ENCODE assay signal across 8 mouse cellular contexts in the genomic region with DNA sequence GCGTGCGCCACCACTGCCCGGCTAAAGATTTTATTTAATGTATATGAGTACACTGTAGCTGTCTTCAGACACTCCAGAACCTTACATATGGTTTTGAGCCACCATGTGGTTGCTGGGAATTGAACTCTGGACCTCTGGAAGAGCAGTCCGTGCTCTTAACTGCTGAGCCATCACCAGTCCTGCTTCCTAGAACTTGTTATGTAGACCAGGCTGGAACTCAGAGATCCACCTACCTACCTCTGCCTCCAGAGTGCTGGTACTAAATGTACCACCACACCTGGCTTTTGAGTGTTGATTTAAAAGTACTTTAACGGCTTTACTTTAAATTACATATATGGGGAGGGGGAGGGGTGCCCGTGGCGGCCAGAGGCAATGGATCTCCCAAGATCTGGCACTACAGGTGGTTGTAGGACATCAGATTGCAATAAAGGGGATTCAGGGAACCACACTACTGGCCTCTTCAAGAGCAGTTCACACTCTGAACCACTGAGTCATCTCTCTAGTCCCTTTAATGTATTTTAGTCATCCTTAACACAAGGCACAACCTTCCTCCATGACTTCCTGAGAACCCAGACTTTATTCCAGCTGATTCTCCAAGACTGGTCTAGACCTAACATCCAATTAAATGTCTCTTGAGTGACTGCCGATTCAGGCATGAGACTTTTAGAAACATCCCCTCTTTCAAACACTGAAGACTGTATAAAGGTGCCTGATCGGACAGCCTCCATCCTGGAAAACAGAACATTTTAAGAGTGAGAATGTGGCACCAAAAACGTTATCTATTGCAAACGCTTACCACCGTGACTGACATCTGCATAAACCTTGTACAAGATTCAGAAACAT. TPM values are rescaled to one million over a fixed set of nuclear protein-coding genes. Genes with fewer than 3 reads are reported as not detected.
A peak's percentile ranks its signal among the peaks of the same experiment; 100 is the strongest.
DNase-seq lines count a peak whose midpoint lies in the region; ATAC-seq and TF ChIP-seq lines count a peak whose summit lies in the region.

No protein-coding gene starts in this region.

- 33% methylated on average over 12 of the region's 12 CpGs for WGBS in kidney, adult 2 months
- 57% methylated on average over 12 of the region's 12 CpGs for WGBS in hindbrain, embryonic 13.5 days
- 54% methylated on average over 12 of the region's 12 CpGs for WGBS in midbrain, embryonic 14.5 days

- ATAC-seq in hindbrain, embryonic 13.5 days (ENCODE audit: low FRiP score): no peak
- ATAC-seq in midbrain, embryonic 14.5 days (ENCODE audit: low FRiP score, low TSS enrichment): no peak

- H3K36me3 ChIP-seq in kidney, adult 2 months (ENCODE audit: control insufficient read depth, insufficient read depth, low read length): no peaks in the 10 kb centered on the region; the same call in 1 of the 2 replicates
- peaks cover 35% of the 10 kb centered on the region for H3K36me3 ChIP-seq in hindbrain, embryonic 13.5 days
- peaks cover 29% of the 10 kb centered on the region for H3K36me3 ChIP-seq in midbrain, embryonic 14.5 days (ENCODE audit: control insufficient read depth, insufficient read depth, low read length)

- TF ChIP-seq CTCF in kidney, adult 2 months (conservative IDR thresholded peaks at IDR 0.05; ENCODE audit: insufficient read depth, insufficient read length, low read depth, low read length): no peak

- H3K9me3 ChIP-seq in hindbrain, embryonic 13.5 days: no peaks in the 10 kb centered on the region
- H3K9me3 ChIP-seq in midbrain, embryonic 14.5 days (ENCODE audit: control insufficient read depth, low read length): no peaks in the 10 kb centered on the region

- H3K9ac ChIP-seq in hindbrain, embryonic 13.5 days: peak overlapping the region; percentile 94
- H3K9ac ChIP-seq in midbrain, embryonic 14.5 days (replicated peaks; ENCODE audit: low read length): peak overlapping the region; percentile 91

- H3K4me3 ChIP-seq in kidney, adult 2 months (ENCODE audit: insufficient read depth, low read depth, low read length): peak overlapping the region; percentile 73; the same call in 1 of the 2 replicates
- H3K4me3 ChIP-seq in hindbrain, embryonic 13.5 days: peak overlapping the region; percentile 74
- H3K4me3 ChIP-seq in midbrain, embryonic 14.5 days (replicated peaks; ENCODE audit: low read depth, low read length): peak overlapping the region; percentile 96

- H3K4me1 ChIP-seq in kidney, adult 2 months (ENCODE audit: control insufficient read depth, insufficient read depth, low read length): peaks cover 19% of the 10 kb centered on the region; the same call in 1 of the 2 replicates
- H3K4me1 ChIP-seq in hindbrain, embryonic 13.5 days (replicated peaks): peaks cover 24% of the 10 kb centered on the region
- H3K4me1 ChIP-seq in midbrain, embryonic 14.5 days (ENCODE audit: control insufficient read depth, insufficient read depth, low read length): peaks cover 8% of the 10 kb centered on the region

- no peaks in the 10 kb centered on the region for H3K27me3 ChIP-seq in kidney, adult 2 months (replicated peaks; ENCODE audit: control insufficient read depth, insufficient read depth, low read length)
- no peaks in the 10 kb centered on the region for H3K27me3 ChIP-seq in hindbrain, embryonic 13.5 days
- H3K27me3 ChIP-seq in midbrain, embryonic 14.5 days (ENCODE audit: control insufficient read depth, insufficient read depth, low read length): no peaks in the 10 kb centered on the region

- peak overlapping the region; percentile 43; the same call in 1 of the 2 replicates for H3K27ac ChIP-seq in kidney, adult 2 months (ENCODE audit: insufficient read depth, low read depth, low read length)
- no peak overlapping the region for H3K27ac ChIP-seq in hindbrain, embryonic 13.5 days
- no peak overlapping the region; the same call in 1 of the 2 replicates for H3K27ac ChIP-seq in midbrain, embryonic 14.5 days (replicated peaks; ENCODE audit: low read depth, low read length)

- DNase-seq in kidney, adult 2 months: peak; percentile 47
- no peak for DNase-seq in kidney, postnatal 14 days
- peak; percentile 30 for DNase-seq in R1 (ENCODE audit: low read depth, low spot score)
- DNase-seq in midbrain, embryonic 14.5 days: no peak
- no peak for DNase-seq in retina, postnatal 1 day
- DNase-seq in right cerebral cortex, postnatal 10 days (ENCODE audit: low spot score in 2 of 2): no peak
- no peak for DNase-seq in left cerebral cortex, adult 9 months (ENCODE audit: low spot score in 2 of 2)

- TF ChIP-seq POLR2A in kidney, adult 2 months (IDR thresholded peaks at IDR 0.05; ENCODE audit: low read depth, low read length): no peak

- peak overlapping the region; percentile 80 for H3K4me2 ChIP-seq in hindbrain, embryonic 13.5 days
- H3K4me2 ChIP-seq in midbrain, embryonic 14.5 days (ENCODE audit: low read length): peak overlapping the region; percentile 92

RNA-seq across cellular contexts. Expression of a gene that starts 1.3 kb away (rescaled TPM):
- 45.0 and 61.3 TPM in 2 replicates for polyA plus RNA-seq in kidney, adult 2 months (2012; rRNA removed)
- 234 and 244 TPM in 2 replicates for polyA plus RNA-seq in hindbrain, embryonic 13.5 days (2015; fragmentation: Nextera tagmentation; extraction: Ambion mirVana)
- 124 and 168 TPM in 2 replicates for polyA plus RNA-seq in midbrain, embryonic 14.5 days (2014; fragmentation: Nextera tagmentation; extraction: Ambion mirVana)

RNA-seq across cellular contexts. Expression of a gene that starts 20.2 kb away (rescaled TPM):
- polyA plus RNA-seq in kidney, adult 2 months (2012; rRNA removed): 0.86 and 0.99 TPM in 2 replicates
- polyA plus RNA-seq in hindbrain, embryonic 13.5 days (2015; fragmentation: Nextera tagmentation; extraction: Ambion mirVana): not detected in 2 replicates
- polyA plus RNA-seq in midbrain, embryonic 14.5 days (2014; fragmentation: Nextera tagmentation; extraction: Ambion mirVana): not detected in 2 replicates

RNA-seq across cellular contexts. Expression of a gene that starts 20.3 kb away (rescaled TPM):
- polyA plus RNA-seq in kidney, adult 2 months (2012; rRNA removed): 140 and 154 TPM in 2 replicates
- polyA plus RNA-seq in hindbrain, embryonic 13.5 days (2015; fragmentation: Nextera tagmentation; extraction: Ambion mirVana): 4.5 and 4.6 TPM in 2 replicates
- polyA plus RNA-seq in midbrain, embryonic 14.5 days (2014; fragmentation: Nextera tagmentation; extraction: Ambion mirVana): 4.9 and 5.5 TPM in 2 replicates

Comparison
In these comparisons a context has a peak if more than half of its experiments do, and no peak if none do; other contexts are left out.
1. DNase-seq: peak in kidney, adult 2 months (single experiment) and R1 (single experiment); none in kidney, postnatal 14 days (single experiment), midbrain, embryonic 14.5 days (single experiment), retina, postnatal 1 day (single experiment), right cerebral cortex, postnatal 10 days (0 of 2) and left cerebral cortex, adult 9 months (0 of 2).
2. RNA of a gene that starts 20.3 kb away (polyA plus RNA-seq): 140 to 154 TPM in kidney, adult 2 months; 4.9 to 5.5 TPM in midbrain, embryonic 14.5 days and 4.5 to 4.6 TPM in hindbrain, embryonic 13.5 days; every median in the first group is over 10 times any median in the second.
3. Peak in every context shown above with its lines, with median percentiles within 50 percentile points of each other: H3K4me3 ChIP-seq.